Mouse (Mus musculus): Measurements from ENCODE around the gene Clcf1. TPM values are rescaled to one million over a fixed set of nuclear protein-coding genes. Genes with fewer than 3 reads are reported as not detected.
A peak's percentile ranks its signal among the peaks of the same experiment; 100 is the strongest.

The Clcf1 gene
- polyA plus RNA-seq (2012; ENCODE audit: insufficient read depth, low replicate concordance), result 0.09 and 2.0 TPM in 2 replicates

DNA sequence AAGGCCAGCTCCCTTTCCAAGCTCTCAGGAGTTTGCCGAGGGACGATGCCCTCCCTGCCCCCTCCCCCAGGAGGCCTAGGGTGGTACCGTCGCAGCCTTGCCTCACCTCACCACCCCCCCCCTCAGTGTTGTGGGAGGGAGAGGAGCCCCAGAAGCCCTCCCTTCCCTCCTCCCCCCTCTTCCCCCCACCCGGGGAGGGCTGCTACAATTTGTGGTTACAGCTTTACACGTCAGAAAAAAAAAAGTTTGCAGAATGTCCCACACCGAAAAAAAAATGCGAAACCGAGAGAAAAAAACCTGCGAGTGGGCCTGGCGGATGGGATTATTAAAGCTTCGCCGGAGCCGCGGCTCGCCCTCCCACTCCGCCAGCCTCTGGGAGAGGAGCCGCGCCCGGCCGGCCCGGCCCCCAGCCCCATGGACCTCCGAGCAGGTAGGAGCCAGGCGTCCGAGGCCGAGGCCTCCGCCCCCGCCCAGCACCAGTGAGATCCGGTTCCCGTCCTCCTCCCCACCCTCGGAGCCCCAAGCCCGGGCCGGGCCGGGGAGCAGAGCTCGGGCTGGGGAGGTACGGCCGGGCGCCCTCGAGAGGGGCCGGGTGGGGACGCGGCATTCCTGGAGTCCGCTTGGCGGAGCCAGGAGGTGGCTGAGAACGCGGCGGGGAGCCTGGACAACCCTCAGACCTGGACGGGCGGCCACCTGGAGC is at the start of gene Clcf1, which contains the start of gene AC109138.7:
Clcf1 (plus strand) TSS at position 168 of the 700 bp plus-strand sequence.
AC109138.7 (plus strand) TSS at position 287 of the 700 bp plus-strand sequence.
- H3K27me3 ChIP-seq (replicated peaks), result peaks cover 94% of the 10 kb centered on the region
- H3K36me3 ChIP-seq (replicated peaks; ENCODE audit: low read length), result no peaks in the 10 kb centered on the region
- H3K9me3 ChIP-seq, result no peaks in the 10 kb centered on the region
- H3K4me3 ChIP-seq (replicated peaks), result peak within 1 kb of the TSS; percentile 89
- peaks cover 56% of the 10 kb centered on the region for H3K4me1 ChIP-seq
- TF ChIP-seq FLI1 (IDR thresholded peaks at IDR 0.05; ENCODE audit: low read length) (no peak), GATA1 (IDR thresholded peaks at IDR 0.05; ENCODE audit: borderline replicate concordance, low read length) (no peak)

DNA sequence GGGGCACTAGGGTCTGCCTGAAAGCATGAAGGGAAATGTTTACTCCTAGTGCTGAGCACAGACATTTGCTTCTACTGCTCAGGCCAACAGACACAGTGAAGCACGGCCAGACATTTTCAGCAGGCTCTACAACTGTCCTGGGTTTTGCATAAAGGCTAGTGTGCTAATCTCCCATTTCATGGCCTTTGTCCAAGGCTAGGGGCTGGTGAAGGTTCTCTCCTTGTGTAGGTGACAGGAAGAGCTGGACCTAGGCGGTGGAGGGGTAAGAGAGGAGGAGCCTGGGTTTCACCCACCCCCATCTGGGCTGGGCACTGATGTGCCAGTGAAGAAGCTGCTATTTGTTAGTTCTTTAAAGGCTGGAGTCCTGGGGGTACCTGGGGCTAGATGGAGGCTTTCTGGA is 49.3 kb upstream of the Clcf1 start:
- TF ChIP-seq FLI1 (IDR thresholded peaks at IDR 0.05; ENCODE audit: low read length) (no peak), GATA1 (IDR thresholded peaks at IDR 0.05; ENCODE audit: borderline replicate concordance, low read length) (no peak)
- no peaks in the 10 kb centered on the region for H3K9me3 ChIP-seq
- no peak overlapping the region for H3K4me3 ChIP-seq (replicated peaks)
- no peaks in the 10 kb centered on the region for H3K27me3 ChIP-seq (replicated peaks)
- peaks cover 72% of the 10 kb centered on the region for H3K4me1 ChIP-seq
- H3K36me3 ChIP-seq (replicated peaks; ENCODE audit: low read length), result peaks cover 23% of the 10 kb centered on the region

DNA sequence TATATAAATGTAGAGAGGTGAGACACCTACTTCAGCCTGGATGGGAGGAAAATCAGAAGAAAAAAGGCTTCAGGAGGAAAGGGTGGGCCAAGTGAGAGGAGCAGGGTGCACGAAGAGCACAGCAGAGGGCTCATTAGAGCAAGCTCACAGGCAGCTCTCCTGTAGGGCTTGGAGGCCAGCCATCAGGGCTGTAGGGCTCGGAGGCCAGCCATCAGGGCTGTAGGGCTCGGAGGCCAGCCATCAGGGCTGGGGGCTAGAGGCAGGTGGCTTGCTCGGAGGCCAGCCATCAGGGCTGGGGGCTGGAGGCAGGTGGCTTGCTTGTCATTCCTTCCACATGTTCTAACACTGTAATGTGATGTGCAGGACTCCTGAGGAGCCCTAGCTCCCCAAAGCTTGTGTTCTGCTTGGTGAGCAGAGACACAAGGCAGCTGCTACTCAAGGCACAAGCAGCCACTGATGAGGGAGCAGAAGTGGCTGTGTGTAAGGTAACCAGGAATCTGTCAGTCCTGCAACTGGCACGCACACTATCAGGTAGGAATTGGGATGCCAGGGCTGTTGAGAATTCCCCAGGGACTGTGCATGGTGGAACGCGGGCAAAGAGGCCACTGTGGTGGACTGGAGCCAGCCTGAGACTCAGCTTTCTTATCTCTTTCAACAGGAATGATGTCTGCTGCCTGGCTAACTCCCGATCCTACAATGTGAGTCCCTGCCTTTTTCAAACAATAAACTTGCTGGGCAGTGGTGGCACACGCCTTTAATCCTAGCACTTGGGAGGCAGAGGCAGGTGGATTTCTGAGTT is 47.2 kb upstream of the Clcf1 start:
- H3K4me3 ChIP-seq (replicated peaks), result peak overlapping the region; percentile 24
- TF ChIP-seq FLI1 (IDR thresholded peaks at IDR 0.05; ENCODE audit: low read length) (no peak), GATA1 (IDR thresholded peaks at IDR 0.05; ENCODE audit: borderline replicate concordance, low read length) (no peak)
- no peaks in the 10 kb centered on the region for H3K27me3 ChIP-seq (replicated peaks)
- H3K36me3 ChIP-seq (replicated peaks; ENCODE audit: low read length), result peaks cover 3% of the 10 kb centered on the region
- H3K9me3 ChIP-seq, result no peaks in the 10 kb centered on the region
- peaks cover 84% of the 10 kb centered on the region for H3K4me1 ChIP-seq

DNA sequence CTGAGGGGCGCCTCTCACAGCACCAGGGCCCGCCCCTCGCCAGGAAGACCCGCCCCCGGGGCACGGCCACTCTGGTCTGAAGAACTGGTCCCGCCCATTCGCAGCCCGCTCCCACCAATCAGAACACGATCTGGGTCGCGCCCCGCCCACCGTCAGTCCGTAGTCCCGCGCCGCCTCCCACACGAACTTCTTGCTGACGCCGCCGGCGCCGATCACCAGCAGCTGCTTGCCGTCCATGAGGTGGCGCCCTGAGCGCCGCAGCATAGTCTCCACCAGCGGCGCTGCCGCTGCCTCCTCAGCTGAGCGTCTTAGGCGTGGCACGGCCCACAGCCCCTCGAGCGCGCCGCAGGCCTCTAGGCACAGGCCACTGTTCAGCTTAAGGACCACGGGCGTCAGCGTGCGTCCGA is 44.7 kb upstream of the Clcf1 start:
- no peaks in the 10 kb centered on the region for H3K9me3 ChIP-seq
- TF ChIP-seq FLI1 (IDR thresholded peaks at IDR 0.05; ENCODE audit: low read length), result no peak; the same call in 1 of the 2 replicates
- no peak for TF ChIP-seq GATA1 (IDR thresholded peaks at IDR 0.05; ENCODE audit: borderline replicate concordance, low read length)
- no peaks in the 10 kb centered on the region for H3K27me3 ChIP-seq (replicated peaks)
- H3K36me3 ChIP-seq (replicated peaks; ENCODE audit: low read length), result no peaks in the 10 kb centered on the region
- H3K4me3 ChIP-seq (replicated peaks), result peak overlapping the region; percentile 96
- peaks cover 83% of the 10 kb centered on the region for H3K4me1 ChIP-seq

DNA sequence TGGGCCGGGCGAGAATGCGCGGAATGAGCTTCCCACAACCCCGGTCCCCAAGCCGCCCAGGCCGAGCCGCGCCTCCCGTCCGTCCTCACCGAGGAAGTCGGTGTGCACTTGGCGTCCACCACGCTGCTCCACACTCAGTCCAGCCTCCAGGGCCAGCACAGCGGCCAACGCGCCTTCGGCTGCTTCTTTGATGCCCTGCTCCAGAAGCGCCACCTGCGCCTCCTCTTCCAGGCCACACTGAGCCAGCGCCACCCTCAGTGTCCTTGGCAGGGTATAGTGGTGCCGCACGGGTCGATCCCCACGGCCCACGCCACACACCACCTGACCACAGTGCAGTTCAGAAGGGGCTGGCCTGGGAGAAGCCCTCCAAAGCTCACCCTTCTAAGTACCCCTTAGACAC is 44.2 kb upstream of the Clcf1 start:
- H3K4me3 ChIP-seq (replicated peaks), result peak overlapping the region; percentile 96
- H3K36me3 ChIP-seq (replicated peaks; ENCODE audit: low read length), result no peaks in the 10 kb centered on the region

DNA sequence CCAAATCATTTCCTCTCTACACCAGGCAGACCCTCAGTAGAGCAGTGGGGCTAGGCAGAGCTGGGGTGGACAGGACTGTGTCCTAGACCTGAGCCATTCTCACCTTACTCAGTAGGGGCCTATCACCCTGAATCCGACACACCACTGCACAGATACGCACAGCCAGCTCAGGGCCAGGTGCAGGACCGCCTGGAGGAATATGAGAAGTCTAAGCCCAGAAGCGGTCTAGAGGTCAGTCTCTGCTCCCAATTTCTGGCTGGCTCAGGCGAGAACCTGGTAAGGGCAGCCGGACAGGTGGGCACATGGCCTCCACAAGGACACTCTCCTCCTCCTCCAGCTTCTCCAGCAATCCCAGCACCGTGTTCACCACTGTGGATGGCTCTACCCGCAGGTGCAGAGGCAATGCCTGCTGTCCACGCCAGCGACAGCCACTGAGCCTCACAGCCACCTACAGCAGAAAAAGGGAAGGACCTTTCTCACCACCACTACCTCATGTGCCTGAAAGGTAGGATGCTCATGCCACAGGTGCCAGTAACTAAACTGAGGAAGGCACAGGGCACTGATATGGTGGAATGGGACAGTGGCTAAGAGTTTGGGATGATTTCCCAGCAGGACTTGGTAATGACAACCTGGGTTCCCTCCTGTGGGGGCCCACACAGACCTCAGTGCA is 43.2 kb upstream of the Clcf1 start:
- H3K4me3 ChIP-seq (replicated peaks), result peak overlapping the region; percentile 57
- no peaks in the 10 kb centered on the region for H3K36me3 ChIP-seq (replicated peaks; ENCODE audit: low read length)
- H3K4me1 ChIP-seq, result peaks cover 80% of the 10 kb centered on the region
- no peak for TF ChIP-seq FLI1 (IDR thresholded peaks at IDR 0.05; ENCODE audit: low read length)
- no peak for TF ChIP-seq GATA1 (IDR thresholded peaks at IDR 0.05; ENCODE audit: borderline replicate concordance, low read length)
- peaks cover 6% of the 10 kb centered on the region for H3K27me3 ChIP-seq (replicated peaks)
- no peaks in the 10 kb centered on the region for H3K9me3 ChIP-seq

More for the DNA sequence above, 44.2 kb upstream of the Clcf1 start:
- H3K27me3 ChIP-seq (replicated peaks), result no peaks in the 10 kb centered on the region
- H3K4me1 ChIP-seq, result peaks cover 80% of the 10 kb centered on the region
- TF ChIP-seq FLI1 (IDR thresholded peaks at IDR 0.05; ENCODE audit: low read length) (no peak), GATA1 (IDR thresholded peaks at IDR 0.05; ENCODE audit: borderline replicate concordance, low read length) (no peak)
- H3K9me3 ChIP-seq, result no peaks in the 10 kb centered on the region

DNA sequence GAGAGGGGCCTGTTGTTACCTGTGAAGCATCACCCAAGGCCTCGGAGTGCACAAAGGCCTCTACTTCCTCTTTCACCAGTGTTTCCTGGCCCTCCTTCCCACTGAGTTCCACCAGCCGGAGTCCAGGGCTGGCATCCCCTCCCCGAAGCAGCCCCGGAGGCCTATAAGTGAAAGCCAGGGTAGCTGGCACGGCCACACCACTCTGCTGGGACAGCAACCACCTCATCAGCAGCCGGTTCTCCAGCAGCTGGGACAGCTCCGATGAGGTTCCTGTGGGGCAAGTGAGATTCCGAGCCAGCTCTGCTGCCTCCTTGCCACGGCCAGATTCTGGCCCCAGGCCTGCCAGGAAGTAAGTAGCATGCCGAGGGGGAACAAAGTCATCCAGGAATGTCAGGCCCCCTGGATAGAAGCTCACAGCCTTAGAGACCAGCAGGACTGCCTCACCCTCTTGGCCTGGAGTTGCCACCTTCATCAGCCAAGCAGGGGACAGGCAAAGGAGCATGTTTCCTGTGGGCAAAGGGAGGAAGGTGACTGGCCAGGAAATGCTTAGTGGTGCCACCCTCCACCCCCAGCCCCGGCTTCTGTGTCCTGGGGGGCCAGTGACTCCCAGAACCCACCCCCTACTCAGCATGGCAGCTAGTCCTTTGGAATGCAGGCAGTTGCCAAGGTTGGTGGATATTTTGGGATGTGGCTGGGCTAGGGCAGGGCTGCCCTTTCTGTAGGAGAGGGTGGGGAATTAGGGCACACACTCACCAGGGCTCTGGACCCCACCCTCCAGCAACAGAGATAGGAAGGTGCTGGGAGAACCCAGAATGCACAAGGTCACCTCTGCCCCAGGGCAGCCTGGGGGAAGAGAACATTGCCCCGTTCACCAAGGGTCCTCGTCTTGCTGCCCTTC is 42.4 kb upstream of the Clcf1 start:
- Histone ChIP-seq H3K27me3 (replicated peaks) (peaks cover 10% of the 10 kb centered on the region), H3K4me1 (peaks cover 75% of the 10 kb centered on the region), H3K4me3 (replicated peaks) (peak overlapping the region; percentile 44), H3K36me3 (replicated peaks; ENCODE audit: low read length) (no peaks in the 10 kb centered on the region), H3K9me3 (no peaks in the 10 kb centered on the region)
- TF ChIP-seq GATA1 (IDR thresholded peaks at IDR 0.05; ENCODE audit: borderline replicate concordance, low read length) (no peak), FLI1 (IDR thresholded peaks at IDR 0.05; ENCODE audit: low read length) (no peak)

DNA sequence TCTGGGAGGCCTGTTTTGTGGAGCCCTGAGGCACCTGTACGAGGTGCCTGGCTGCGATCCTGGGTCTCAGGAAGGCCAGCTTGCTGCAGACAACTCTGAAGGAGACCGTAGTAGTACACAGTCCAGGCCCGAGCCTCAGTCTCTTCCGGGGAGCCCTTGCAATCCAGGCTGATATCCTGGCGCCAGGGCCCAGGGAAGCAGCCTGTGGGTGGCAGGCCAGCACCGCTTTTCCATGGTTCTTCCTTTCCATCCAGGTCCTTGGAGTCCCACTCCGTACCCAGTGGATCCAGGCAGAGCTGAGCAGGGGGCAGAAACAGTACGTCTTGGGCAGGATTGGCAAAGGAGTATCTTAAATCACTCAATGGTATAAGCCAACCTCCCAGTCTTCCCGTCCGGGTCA is 41.1 kb upstream of the Clcf1 start:
- peaks cover 11% of the 10 kb centered on the region for H3K27me3 ChIP-seq (replicated peaks)

More for the DNA sequence above, 41.1 kb upstream of the Clcf1 start:
- Histone ChIP-seq H3K36me3 (replicated peaks; ENCODE audit: low read length) (no peaks in the 10 kb centered on the region), H3K4me1 (peaks cover 67% of the 10 kb centered on the region), H3K9me3 (no peaks in the 10 kb centered on the region), H3K4me3 (replicated peaks) (no peak overlapping the region)
- no peak for TF ChIP-seq FLI1 (IDR thresholded peaks at IDR 0.05; ENCODE audit: low read length)
- TF ChIP-seq GATA1 (IDR thresholded peaks at IDR 0.05; ENCODE audit: borderline replicate concordance, low read length), result no peak

Data from megakaryocyte, embryonic 14.5 days (primary cell).